Mouse (Mus musculus) cerebral cortex, adult 2 months (tissue): ENCODE results near the gene Trp53rkb.

Source experiments
- WGBS: fragments of 180-500 bp; shearing (Covaris S2); methylation state at CpG from one replicate; pipeline ENCODE4 v1.1.7; 2018; 5-methylcytosine and 5-hydroxymethylcytosine counted together

Trp53rkb gene

DNA sequence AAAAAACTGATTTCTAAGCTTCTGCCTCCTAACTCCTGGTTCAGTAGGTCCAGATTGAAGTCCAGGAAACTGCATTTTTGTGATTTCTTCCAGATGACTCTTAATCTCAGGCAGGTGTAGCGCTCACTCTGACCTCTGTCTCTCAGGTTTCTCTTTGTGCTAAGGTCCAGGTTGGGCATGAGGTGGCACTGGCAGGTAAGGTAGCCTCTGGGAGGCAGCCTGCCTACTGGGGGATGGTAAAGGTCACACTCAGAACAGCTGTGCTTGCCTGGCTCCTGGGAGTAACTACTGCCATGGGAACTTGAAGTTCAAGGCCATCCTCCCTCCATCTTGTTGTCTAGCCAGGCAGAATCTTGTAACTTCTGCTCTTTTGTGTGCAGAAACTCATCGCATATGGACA, 41.8 kb downstream of the Trp53rkb start:
- 92% methylated on average over 2 of the region's 2 CpGs for WGBS

DNA sequence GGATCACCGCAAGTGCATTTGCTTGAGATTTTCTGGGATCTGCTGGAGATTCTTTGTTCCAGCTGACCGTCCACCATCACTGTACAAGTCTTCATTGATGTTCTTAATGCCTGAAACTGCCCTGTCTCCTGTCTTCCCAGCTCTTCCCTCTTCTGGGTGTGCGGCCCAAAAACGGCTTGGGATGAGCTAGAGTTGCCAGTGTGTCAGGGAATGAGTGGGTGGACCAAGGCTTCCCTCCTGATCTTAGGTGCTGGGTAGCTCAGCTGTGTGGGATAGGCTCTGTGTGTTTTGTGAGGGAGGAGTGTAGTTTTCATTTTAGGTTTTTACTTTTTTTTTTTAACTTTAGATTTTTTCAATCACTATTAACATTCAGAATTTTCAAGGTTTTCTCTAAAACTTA, 42.5 kb downstream of the Trp53rkb start:
- 77% methylated on average over 4 of the region's 4 CpGs for WGBS

DNA sequence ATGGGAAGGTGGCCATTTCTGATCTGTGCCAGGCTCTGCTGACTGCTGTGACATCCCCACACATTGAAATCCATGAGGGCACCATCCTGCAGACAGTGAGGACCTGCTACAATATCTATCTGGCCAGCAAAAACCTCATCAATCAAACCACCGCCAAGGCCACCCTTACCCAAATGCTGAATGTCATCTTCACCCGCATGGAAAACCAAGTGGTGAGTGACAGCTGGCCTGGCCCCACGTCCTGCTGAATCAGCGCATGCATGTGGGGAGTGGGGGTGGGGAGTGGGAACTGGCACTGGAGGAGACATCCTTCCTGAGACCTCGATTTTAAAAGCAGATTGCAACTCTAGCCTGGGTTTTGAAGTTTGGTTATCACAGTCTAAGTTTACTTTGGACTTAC, 43.2 kb downstream of the Trp53rkb start:
- WGBS, result 51% methylated on average over 5 of the region's 5 CpGs

DNA sequence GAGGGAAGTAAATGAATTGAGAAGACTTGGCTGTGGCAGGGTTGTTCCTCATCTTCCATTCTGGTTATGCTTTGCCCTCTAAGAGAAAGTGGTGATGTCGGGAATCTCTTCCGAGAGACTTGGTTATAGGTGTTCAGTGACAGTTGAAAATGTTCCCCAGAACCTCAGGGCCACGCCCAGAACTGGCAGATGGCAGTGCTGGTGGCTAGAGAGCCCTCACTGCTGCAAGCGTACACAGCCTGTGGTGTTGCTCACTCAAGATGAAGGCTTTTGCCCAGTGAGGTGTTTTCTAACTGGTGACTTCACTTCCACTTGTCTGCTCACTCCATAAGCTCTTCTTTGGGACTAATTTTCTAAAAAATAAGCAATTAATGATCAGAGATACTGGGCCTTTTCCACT, 49.5 kb downstream of the Trp53rkb start:
- 79% methylated on average over 4 of the region's 4 CpGs for WGBS
